Mouse (Mus musculus) lung, adult 18-20 months (tissue): Measurements from ENCODE around the gene Epc2.
"Not testable (repeated sequence)": the region's sequence is repeated elsewhere in the genome, so short reads cannot be mapped to it uniquely, and the experiment has no call there.

Experiments
- DNase-seq, 2 experiments: peaks; one replicate each; pipeline ENCODE4 v3.0.0; 2022; ENCODE audit warnings: mixed read lengths in 2 of 2

The Epc2 gene

DNA sequence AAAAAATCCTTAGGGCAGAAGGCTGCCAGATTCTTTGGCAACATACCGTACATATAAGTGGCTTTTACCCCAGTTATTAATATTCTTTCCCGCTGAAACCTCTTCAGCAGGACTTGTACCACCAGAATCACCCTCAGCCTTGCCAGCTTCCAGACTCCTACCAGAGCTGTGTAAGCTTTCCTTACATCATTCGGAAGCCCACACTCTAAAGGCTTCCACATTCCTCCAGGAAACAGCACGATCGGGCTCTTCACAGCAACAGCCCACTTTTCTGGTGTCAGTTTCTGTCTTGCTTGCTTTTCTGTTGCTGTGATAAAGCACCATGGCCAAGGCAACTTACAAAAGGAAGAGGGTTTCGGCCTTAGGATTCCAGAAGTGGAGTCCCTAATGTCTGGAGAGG lies 21.2 kb downstream of the Epc2 start:
- no peak for DNase-seq

DNA sequence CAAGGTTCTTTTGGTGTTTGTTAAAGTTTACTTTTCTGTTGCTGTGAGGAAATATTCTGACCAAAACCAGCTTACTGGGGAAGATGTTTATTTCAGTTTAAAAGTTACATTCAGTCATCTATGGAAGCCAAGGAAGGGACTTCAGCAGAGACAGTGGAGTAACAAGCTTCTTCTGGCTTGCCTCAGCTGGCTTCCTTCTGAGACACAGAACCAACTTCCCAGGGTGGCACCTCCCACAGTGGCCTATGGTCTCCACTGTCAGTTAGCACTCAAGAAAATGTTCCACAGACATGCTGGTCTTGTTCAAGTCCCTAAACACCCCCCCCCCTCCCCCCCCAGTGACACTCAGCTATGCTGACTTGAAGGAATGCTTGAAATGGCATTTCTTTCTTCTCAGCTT lies 30.9 kb downstream of the Epc2 start:
- peak in 1 of 2 experiments; percentile 16 for DNase-seq

DNA sequence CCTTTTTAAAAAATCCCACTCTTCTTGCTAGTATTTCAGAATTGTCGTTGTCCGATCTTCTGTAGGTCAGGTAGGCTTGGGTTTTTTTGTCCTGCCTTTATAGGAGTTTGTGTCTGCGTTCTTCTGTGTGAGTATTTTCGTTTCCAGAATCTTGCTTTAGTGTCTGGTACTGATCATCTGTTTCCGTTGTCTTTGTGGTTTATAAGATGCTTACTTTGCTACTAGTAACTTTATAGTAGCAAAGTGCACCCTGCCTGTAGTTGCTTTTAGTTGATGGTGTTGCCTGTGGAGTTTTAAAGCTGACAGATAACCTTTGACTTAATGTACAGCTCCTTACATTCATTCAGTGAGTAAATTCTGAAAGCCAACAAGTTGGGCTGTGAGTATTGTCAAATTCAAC lies 32.1 kb downstream of the Epc2 start:
- DNase-seq, result no peak

GRCm38 (mm10) chr2:49501435-49501834 lies 50.1 kb downstream of the Epc2 start:
- no peak for DNase-seq

- DNase-seq, result peak; percentile 28 to 48
Measured at GRCm38 (mm10) chr2:49503596-49503995, 52.3 kb downstream of the Epc2 start.

- DNase-seq, result not testable (repeated sequence)
Measured at GRCm38 (mm10) chr2:49505151-49505550, 53.9 kb downstream of the Epc2 start.

- DNase-seq, result no peak
Measured at GRCm38 (mm10) chr2:49510832-49511231, 59.5 kb downstream of the Epc2 start.

DNA sequence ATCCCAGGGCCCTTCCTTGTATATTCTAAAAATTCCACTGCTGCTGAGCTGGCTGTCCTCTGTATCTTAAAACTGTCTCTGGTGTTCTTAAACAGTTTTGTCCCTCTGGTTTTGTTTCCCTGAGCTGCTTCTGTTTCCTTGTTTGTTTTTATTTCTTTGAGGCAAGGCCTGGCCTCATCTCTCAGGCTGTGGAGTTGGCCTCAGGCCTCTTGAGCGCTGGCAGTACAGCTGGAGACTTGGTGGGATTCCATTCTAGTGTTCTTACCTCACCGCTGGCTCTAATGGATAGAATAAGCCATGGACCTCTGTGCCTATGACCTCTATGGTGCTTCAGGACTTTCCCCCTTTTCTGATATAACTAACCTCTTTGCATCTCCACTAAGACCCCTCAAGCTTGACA lies 64.7 kb downstream of the Epc2 start:
- DNase-seq, result no peak

GRCm38 (mm10) chr2:49520409-49520808 lies 69.1 kb downstream of the Epc2 start:
- DNase-seq, result no peak

DNA sequence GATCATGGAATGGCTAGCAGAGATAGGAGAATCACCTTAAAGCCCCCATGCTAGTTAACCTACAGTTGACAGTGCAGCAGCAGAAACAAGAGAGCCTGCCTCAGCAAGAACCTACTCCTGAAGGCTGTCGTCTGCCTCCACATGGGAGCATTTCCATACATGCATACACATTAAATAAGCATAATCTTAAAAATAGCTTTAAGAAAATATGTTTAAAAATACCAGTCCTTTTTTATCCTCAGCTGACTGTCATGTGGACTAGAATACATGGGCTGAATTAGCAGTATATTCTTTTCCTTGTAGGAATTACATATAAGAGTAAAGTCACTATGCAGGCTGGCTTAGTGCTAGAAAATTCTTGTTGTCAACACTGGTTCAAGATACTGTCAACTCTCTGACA lies 69.7 kb downstream of the Epc2 start:
- DNase-seq, result no peak

DNA sequence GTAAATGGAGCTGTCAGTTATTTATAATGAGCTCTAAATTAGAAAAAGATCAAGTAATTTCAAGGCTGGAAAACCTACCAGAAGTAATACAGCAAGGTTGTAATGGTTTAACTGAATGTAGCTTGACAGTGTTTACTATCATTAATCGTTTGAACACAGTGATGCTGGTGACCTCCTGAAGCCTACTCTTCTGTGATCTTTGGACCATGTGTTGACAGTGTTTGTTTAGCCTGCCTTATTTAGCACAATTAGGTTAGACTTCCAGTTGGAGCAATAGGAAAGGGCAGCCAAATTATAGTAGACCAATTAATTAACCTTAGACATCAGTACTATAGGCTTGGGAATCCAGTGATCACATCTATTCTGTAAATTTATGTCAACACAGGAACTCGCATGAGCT lies 70.3 kb downstream of the Epc2 start:
- no peak for DNase-seq

DNA sequence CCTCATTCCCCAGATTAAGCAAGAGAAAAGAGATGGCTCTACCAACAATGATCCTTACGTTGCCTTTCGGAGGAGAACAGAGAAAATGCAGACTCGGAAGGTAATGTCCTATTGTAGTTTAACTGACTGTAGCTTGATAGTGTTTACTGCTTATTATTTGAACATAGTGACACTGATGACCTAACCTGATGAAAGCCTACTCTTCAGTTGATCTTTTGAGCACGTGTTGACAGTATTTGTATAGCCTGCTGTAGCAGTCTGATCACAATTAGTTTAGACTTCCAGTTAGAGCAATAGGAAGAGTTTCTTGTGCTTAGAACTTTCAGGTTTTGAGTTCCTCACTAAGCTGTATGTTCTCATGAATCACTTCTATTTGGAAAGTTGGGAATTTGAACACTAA lies 71.3 kb downstream of the Epc2 start:
- DNase-seq, result no peak

GRCm38 (mm10) chr2:49537147-49537546 lies 85.9 kb downstream of the Epc2 start:
- DNase-seq, result no peak

DNA sequence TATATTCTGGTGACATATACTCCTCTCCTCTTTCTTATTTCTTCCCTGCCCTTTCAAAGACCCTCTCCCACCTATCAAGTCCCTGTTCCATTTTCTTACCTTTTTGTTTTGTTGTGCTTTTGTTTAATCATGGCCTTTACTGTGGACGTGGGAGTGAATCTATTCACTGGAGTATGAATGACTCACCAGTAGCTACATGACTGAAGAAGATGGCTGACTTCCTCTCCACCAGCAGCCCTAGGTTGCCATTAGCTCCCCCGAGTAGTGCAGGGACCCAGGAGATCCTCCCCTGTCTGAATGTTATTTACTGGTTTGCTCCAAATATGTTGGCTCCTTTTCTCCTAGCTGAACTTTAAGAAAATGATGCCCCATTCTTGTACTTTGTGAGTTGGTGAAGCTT lies 86.8 kb downstream of the Epc2 start:
- no peak for DNase-seq

DNA sequence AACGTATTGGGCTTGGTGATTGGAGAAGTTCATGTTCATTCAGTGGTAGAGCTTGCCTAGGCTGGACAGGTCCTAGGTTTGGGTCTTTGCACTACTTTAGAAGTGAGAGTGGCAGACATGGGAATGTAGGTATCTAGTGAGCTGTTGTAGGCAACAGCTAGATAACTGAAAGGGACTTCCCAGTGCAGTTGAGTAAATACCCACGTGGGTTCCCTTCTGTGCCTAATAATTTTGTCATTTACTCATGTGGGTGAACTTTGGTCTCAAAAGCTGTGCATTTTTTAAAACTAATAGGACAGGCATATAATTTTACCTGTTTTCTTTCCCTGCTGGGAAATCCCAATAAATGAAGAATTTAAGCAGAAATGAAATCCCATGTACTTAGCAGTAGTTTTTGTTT lies 88.5 kb downstream of the Epc2 start:
- no peak for DNase-seq

GRCm38 (mm10) chr2:49547813-49548212 lies 96.5 kb downstream of the Epc2 start:
- DNase-seq, result no peak

DNA sequence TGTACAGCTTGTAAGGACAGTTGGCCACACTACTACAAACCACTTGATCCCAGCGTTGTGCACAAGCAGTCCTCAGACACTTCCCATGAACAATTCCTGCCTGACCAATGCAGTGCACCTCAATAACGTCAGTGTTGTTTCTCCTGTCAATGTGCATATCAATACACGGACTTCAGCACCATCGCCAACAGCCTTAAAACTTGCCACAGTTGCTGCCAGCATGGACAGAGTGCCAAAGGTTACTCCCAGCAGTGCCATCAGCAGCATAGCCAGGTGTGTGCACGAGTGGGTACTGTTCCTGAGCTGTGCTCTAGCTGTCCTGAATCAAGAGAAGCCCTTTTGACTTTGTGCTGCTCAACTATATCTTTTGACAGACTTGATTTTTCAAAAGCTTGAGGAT lies 97.2 kb downstream of the Epc2 start:
- DNase-seq, result no peak

- no peak for DNase-seq
Measured at GRCm38 (mm10) chr2:49553096-49553495, 101.8 kb downstream of the Epc2 start.

DNA sequence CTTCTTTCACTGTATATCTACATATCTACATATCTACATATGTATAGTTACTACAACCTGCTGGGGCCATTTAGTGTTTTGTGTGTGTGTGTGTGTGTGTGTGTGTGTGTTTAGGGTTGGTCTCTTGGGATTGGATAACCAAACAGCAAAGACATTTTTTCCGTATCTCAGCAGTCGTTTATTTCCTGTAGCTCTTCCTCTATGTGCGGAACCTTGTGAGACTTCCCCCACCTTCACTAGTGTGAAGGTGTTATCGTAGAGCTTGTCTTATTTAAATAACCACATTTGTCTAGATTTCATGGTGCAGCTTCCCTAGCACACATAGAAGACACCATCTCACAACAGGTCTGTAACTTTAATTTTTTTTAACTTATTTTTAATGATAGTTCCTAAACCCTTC lies 106.1 kb downstream of the Epc2 start:
- DNase-seq, result no peak

- DNase-seq, result peak; percentile 32 to 75
Measured at GRCm38 (mm10) chr2:49558361-49558760, 107.1 kb downstream of the Epc2 start.

DNA sequence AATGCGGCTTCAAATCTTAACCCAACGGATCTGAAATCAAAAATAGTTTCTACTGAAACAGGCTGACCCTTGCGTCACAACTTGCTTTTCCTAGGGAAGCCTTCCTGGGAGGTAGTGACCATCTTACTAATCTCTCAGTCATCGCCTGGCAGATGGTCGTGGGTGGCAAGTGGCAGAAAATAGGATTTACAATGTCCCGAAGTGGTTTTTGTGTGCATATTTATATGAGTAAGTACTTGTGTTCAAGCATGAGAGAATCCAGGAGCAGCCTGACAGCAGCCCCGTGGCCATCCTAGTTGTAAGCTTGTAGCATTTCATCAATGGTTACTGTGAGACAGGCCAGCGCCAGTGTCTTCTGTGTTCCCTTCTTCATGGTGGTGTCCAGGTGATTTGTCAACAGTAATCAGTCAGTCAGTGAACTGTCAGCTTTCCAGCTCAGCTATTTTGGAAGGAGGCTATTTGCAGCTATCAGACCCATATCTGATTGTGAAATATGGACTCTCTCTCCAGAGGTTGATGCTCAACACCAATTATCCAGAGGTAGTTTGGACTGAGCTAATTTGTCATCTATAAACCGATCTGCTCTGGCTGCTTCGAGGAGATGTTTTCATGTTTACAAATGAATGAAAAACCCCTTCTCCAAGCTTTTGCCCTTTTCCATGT lies 111.5 kb downstream of the Epc2 start:
- no peak for DNase-seq

GRCm38 (mm10) chr2:49569862-49570777 lies 118.8 kb downstream of the Epc2 start:
- peak; percentile 21 to 26 for DNase-seq

GRCm38 (mm10) chr2:49570778-49571101 lies 119.5 kb downstream of the Epc2 start:
- no peak for DNase-seq

DNA sequence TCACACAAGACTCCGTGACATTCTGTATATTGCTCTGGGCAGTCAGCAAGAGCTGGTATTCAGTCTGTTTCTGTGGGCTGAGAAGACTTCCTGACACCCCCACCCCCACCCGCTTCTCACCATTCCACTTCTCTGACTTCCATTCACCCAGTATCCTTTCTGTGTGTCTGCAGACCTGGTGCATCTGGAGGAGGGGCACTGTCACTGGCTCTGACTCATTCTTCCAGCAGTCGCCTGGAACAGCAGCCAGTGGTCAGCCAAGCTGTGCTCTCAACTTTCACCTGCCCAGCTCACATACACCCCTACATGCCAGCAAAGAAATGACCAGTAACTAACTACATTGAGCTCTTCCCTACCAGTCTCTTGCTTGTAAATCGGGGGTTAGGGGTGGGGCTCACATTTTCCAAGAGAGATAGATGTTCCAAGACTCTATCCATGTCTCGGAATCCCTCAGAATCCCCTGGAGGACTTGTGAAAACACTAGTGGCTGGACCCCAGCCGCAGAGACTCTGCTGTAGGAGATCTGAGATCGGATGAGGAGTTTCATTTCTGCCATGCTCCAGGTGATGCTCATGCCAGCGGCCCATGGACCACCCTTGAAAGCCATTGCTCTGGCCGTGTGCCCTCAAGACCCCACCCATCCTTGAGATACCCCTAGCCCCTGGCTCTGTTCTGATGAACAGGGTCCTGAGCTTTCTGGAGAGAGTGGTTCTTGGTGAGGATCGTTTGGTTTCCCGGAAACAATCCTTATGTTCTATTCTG lies 120.1 kb downstream of the Epc2 start:
- no peak for DNase-seq
